Mouse (Mus musculus): ENCODE measurements at regions not wholly inside any gene's neighbourhood (a gene's known extent, or its start where the extent isn't known, plus 50 kb on each side); places are given as distances from the start of the nearest gene placed in this dataset.

DNA sequence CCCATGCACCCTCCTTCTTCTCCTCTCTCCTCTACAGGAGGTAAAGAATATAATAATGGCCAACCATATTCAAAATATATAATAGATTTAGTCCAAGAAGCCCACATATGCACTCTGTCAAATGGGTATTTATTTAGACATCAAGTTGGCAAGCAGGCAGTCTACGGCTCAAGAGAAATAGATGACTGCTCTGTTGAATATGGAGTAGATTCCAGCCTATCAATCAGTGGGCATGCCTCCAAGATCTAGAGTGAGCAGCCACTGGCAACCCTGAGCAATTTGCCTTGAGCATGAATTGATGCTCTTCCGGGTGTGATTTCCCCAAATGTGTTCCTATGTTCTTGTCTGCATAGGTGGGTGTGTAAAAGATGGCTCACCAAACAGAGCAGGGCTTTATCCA, 141.5 kb upstream of the Gm26657 start:
- TF ChIP-seq CTCF (conservative IDR thresholded peaks at IDR 0.05; ENCODE audit: low read length) (no peak), NANOG (IDR thresholded peaks at IDR 0.05; ENCODE audit: borderline replicate concordance, low read length) (no peak), POU5F1 (IDR thresholded peaks at IDR 0.05; ENCODE audit: borderline replicate concordance, low read length) (no peak)

Data from E14TG2a.4 (cell line).